Mouse (Mus musculus): ENCODE measurements at regions not wholly inside any gene's neighbourhood (a gene's known extent, or its start where the extent isn't known, plus 50 kb on each side); places are given as distances from the start of the nearest gene placed in this dataset.

DNA sequence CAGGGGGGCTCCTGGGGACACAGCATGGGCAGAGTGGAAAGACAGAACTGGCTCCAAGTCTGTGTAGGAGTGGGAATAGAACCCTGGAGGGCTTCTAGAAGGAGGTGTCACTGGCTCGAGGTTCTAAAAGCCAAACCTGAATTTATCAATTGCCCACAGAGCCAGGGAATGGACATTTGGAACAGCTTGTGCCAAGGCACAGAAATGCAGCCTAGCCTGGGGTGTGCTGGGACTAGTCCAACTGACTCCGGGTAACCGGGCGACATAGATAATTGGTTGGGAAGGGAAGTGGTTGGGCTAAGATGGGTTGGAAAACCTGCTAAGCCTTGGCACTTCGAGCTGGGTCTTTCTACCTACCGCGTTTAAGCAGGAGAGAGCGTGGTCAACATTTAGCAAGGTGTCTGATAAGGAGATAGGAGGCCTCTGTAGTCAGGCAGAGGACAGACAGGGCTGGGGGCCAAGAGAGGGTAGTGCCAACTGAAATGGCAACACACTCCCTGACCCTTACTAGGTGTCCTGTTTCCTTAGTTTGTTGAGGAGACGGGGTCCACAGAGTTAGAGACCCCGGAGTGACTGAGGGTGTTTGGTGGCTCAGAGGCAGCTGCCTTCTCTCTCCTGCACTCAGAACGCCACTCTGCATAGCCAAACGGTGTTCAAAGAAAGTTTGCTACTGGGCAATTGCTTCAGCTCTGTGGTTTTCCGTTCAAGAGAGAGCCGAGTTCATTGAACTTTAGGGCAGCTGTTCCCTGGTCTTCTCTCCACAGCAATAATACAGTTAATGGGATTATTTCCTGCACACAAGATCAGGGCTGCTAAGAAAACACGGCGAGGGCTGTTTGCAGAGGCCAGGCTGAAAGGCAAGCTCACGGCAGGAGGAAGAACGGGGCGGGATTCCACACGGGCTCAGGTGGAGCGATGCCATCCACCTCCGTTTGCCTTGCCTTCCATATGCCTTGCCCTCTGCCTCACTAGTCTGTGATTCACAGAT lies 138.3 kb upstream of the 1600014C23Rik start:
- DNase-seq: no peak
- intact Hi-C loops (cut with DNase I; ENCODE audit: low total_unique reads): no loop called here

GRCm38 (mm10) chr17:45871067-45871466 lies 137.4 kb upstream of the 1600014C23Rik start:
- no peak for DNase-seq
- intact Hi-C loops (cut with DNase I; ENCODE audit: low total_unique reads): no loop called here

DNA sequence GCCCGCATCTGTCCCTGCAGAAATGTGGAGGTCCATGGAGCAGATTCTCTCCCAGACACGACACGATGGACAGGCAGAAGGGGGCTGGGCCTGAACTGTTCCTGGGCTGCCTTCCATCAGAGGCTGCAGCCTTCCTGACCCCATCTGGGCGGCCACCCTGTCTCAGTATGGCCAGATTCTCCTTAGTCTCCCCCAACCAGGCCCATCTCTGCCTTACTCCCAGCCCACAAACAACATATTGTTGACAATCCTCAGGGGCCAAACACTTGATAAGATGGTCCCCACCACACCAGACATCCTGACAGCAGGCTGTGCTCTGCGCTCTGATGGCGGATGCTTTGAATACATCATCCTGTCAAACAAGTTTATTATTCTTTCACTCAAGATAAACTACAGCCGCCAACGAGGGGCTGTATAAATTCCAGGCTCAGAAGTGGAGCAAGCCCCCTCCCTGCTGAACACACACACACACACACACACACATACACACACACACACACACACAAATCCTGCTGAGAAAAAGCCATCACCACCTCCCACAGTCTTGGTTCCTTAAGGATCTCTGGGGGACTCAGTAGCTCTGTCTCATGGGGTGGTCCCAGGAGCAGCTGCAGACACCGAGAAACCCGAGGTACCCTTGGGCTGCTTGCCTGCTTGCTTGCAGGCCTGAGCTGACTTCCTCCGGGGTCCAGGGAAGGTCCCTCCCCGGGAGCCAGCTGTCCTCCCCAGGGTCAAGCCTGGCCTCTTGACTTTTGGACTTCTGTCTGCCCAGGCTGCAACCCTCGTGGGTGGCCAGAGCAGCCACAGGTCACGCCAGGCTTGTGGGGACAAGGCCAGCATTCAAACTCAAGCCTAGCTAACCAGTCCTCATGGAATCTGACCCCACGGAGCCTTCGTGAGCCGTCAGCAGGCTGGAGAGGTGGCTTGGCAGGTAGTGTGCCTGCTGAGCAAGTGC lies 135.6 kb upstream of the 1600014C23Rik start:
- intact Hi-C loops (cut with DNase I; ENCODE audit: low total_unique reads): no loop called here
- peak; percentile 73 for DNase-seq

DNA sequence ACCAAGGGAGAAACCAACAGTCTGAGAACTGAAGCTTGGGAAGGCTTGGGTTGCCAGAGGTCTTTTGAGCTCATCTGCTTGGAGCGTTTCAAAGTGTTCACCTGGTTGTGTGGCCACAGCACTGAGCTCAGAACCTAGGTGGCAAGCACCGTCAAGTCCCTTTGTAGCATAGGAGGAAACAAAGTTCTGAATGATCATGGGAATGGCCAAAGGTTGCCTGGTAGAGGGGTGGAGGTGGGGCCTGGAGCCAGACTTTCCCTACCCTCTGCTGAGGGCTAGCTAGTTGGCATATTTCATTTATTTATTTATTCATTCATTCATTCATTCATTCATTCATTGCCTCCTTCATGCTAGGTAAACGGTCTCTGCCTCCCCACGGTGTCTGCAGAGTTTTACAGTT lies 134.9 kb upstream of the 1600014C23Rik start:
- no peak for DNase-seq
- intact Hi-C loops (cut with DNase I; ENCODE audit: low total_unique reads): no loop called here

GRCm38 (mm10) chr17:45867727-45868126 lies 134.1 kb upstream of the 1600014C23Rik start:
- peak; percentile 63 for DNase-seq
- intact Hi-C loops (cut with DNase I; ENCODE audit: low total_unique reads): no loop called here

DNA sequence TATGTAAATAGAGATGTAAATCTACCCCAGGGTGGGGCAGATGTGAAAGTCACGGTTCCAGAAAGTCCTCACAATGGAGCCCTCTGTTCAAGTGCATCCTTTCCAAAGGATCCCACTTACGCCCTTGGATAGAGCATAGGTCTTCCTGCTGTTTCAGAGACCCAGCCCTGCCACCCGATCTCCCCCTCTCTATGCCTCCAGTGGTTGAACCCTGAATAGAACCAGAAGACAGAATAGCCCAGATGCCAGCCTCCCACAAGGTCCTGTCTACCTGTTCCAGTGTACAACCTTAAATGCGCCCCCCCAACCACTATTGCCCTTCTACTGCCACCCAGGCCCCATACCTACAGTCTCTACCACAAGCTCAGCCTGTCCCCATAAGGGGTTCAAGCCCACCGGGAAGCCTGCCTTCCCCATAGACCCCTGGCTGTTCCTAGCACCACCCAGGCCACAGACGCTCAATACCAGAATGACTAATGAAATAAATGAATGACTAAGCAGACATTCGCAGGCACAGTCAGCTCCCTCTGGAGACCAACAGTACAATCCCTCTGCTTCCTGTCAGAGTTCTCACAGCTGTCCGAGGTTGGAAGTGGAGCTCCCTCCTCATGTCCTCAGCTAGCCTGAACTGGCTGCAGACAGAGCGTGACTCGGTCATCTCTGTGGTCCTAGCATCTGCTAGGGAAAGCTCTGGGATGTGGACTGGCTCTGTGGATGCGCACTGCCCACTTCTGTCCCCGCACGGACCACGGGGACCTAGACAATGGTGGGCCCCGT lies 133.4 kb upstream of the 1600014C23Rik start:
- intact Hi-C loops (cut with DNase I; ENCODE audit: low total_unique reads): no loop called here
- DNase-seq: peak; percentile 71

- intact Hi-C loops (cut with DNase I; ENCODE audit: low total_unique reads): no loop called here
- DNase-seq: peak; percentile 57
These were observed 132.7 kb upstream of the 1600014C23Rik start for GRCm38 (mm10) chr17:45866346-45866745.

- intact Hi-C loops (cut with DNase I; ENCODE audit: low total_unique reads): no loop called here
- DNase-seq: no peak
These were observed 132.3 kb upstream of the 1600014C23Rik start for GRCm38 (mm10) chr17:45865944-45866343.

GRCm38 (mm10) chr17:45863471-45864205 lies 130.0 kb upstream of the 1600014C23Rik start:
- intact Hi-C loops (cut with DNase I; ENCODE audit: low total_unique reads): no loop called here
- DNase-seq: no peak

- no peak for DNase-seq
- intact Hi-C loops (cut with DNase I; ENCODE audit: low total_unique reads): no loop called here
These were observed 129.4 kb upstream of the 1600014C23Rik start for GRCm38 (mm10) chr17:45863031-45863430.

DNA sequence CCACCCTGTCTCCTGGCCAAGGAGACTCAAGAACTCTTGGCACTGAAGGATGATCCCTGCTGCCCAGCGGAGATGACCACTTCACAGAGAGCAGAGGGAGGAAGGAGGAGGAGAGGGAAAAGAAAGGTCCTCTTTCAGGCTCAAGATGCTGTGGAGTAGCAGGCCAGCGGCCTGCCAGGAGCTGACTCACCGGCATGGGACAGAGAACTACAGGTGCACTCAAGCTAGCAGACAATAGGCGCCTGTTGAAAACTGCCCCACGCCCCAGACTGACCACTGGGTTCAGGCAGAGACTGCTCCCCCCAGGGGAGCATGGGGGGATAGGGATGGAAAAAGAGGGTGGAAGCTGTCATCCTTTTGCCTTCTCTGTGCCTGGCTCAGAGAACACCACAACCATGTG lies 125.8 kb upstream of the 1600014C23Rik start:
- DNase-seq: no peak
- intact Hi-C loops (cut with DNase I; ENCODE audit: low total_unique reads): no loop called here

DNA sequence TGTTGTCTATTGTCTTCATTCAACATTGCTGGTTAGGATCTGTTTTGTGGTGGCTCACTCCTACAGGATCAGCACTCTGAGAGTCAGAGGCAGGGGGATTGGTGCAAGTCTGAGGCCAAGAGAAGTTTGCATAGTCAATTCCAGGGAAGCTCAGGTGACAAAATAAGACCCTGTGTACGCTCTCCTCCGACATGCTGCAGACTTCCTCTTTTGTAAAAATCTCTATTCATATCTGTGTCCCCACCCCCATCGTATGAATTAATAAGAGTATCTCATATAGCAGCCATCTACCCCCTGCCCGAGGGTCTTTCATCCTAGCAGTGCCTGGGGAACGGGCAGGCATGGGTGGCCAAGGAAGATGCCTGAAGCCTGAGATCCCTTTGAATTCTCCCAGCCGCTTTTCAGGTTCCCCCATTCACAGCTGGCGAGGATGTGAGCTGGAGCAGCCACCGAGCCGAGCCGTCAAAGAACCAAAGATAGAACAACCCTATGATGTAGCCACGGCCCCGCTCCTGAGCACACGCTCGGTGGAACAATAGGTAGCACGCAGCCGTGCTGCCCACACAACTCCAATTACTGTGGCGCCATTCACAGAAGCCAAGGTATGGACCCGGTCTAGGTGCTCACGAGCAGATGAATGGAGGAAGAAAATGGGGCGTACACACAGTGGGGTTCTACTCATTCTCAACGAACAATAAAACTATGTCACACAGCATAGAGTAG lies 120.4 kb upstream of the 1600014C23Rik start:
- no peak for DNase-seq
- intact Hi-C loops (cut with DNase I; ENCODE audit: low total_unique reads): no loop called here

GRCm38 (mm10) chr17:45852402-45852801 lies 118.8 kb upstream of the 1600014C23Rik start:
- no peak for DNase-seq
- intact Hi-C loops (cut with DNase I; ENCODE audit: low total_unique reads): no loop called here

DNA sequence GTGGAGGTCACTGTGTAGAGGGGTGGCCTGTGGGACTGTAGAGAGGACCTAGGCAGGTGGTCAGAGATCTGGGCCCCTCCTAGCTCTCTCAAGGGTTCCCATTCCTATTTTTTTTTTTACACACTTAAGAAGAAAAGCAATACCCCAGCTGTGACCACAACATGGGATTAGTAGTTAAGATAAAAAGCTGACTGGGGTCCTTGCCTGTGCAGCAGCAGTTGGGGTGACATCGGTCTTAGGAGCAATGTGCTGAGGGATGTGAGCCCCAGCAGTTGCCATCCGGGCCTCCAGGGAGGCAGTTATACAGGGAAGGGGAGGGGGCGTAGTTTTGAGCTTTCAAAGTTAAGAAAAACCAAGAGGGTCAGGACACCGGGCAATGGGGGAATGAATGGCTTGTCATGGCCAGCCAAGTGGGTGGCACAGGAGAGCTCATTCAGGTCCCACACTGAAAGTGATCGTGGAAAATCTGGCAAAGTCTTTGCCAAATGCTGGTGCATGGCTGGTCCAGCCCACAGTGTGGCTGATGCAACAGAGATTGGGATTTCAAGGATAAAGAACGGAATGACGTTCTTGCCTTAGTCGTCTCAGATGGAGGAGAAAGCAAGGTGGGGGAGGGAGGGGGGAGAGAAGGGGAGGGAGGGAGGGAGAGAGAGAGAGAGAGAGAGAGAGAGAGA lies 118.2 kb upstream of the 1600014C23Rik start:
- no peak for DNase-seq
- intact Hi-C loops (cut with DNase I; ENCODE audit: low total_unique reads): no loop called here

DNA sequence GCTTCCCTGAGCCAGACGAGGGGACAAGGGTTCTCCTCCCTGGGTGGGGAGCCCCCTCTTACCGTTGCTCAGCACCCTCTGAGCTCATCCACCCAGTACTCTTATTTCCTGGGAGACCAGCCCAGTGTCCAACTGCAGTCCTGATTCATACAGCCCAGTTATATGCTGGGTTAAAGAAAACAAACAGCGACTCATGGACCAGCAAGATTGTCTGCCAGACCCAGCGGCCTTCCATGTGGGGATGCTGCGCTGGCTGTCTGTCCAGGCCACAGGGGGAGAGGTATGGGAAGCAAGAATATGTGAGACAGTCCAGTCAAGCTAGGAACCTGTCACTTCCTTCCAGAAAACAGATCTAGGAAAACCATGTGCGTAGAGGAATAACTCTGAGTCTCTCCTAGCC lies 117.3 kb upstream of the 1600014C23Rik start:
- intact Hi-C loops (cut with DNase I; ENCODE audit: low total_unique reads): no loop called here
- no peak for DNase-seq

DNA sequence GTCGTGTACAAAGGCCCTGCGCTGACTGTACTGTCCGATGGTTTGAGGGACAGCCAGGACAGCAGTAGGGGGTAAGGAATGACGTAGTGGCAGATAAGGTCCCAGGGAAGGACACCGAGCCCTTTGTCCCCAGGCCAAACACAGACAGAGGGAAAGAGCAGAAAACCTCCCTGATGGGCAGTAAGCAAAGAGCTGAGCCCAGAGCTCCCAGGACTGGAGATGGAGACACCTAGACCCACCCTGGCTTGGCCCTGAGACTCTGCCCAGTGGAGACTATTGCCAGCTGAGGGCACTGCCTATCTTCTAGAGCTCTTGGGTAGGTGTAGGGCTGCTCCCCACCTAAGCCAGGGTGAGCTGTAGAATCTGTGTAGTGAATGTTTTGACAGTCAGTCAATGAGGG lies 116.5 kb upstream of the 1600014C23Rik start:
- no peak for DNase-seq
- intact Hi-C loops (cut with DNase I; ENCODE audit: low total_unique reads): no loop called here

GRCm38 (mm10) chr17:45848605-45849004 lies 115.0 kb upstream of the 1600014C23Rik start:
- intact Hi-C loops (cut with DNase I; ENCODE audit: low total_unique reads): loop anchor here (5.0 kb wide), 2 partner anchors 184 to 284 kb away; partner anchors contain the start of gene Vegfa
- DNase-seq: peak; percentile 83

Data from gastrocnemius, postnatal 14 days (tissue).